Mouse (Mus musculus) bone marrow, adult 2 months (tissue): ENCODE measurements around the gene Olfr70.

Experiments used
- CTCF ChIP-seq: fragments of 200-500 bp; IDR thresholded peaks from 2 replicates; pipeline ENCODE4 v1.5.1; 2011; ENCODE audit warnings: low read length, control low read depth; ENCODE audit not compliant: control insufficient read depth, insufficient read depth
- POLR2A ChIP-seq: fragments of 200-500 bp; IDR thresholded peaks from 2 replicates; pipeline ENCODE4 v1.6.1; 2011; ENCODE audit warnings: low read depth, mild to moderate bottlenecking, control low read depth, low read length, borderline replicate concordance; ENCODE audit not compliant: control insufficient read depth

- TF ChIP-seq CTCF (no peak), POLR2A (no peak)
Measured at GRCm38 (mm10) chr4:43741526-43741925, 40.9 kb upstream of the Olfr70 start.
